Mouse (Mus musculus) G1E (cell line): ENCODE measurements around the gene Kcnma1.

Experiments used
- CTCF ChIP-seq: IDR thresholded peaks from 2 replicates; pipeline ENCODE4 v1.5.1; 2012; ENCODE audit warnings: low read depth, low read length, inconsistent platforms, mixed read lengths
- GATA1 ChIP-seq: IDR thresholded peaks from 2 replicates; pipeline ENCODE4 v1.6.1; 2012; ENCODE audit warnings: borderline replicate concordance, low read length, inconsistent platforms, mixed read lengths
- GATA2 ChIP-seq: IDR thresholded peaks from 2 replicates; pipeline ENCODE4 v1.6.1; 2012; ENCODE audit warnings: low read depth, low read length, inconsistent platforms, borderline replicate concordance
- POLR2AphosphoS5 ChIP-seq: IDR thresholded peaks from 2 replicates; pipeline ENCODE4 v1.6.1; 2012; ENCODE audit warnings: low read depth, low read length, inconsistent platforms; ENCODE audit not compliant: insufficient replicate concordance
- TAL1 ChIP-seq: conservative IDR thresholded peaks from 2 replicates; pipeline ENCODE4 v1.6.1; 2012; ENCODE audit warnings: low read depth, low read length, inconsistent platforms, mixed read lengths

DNA sequence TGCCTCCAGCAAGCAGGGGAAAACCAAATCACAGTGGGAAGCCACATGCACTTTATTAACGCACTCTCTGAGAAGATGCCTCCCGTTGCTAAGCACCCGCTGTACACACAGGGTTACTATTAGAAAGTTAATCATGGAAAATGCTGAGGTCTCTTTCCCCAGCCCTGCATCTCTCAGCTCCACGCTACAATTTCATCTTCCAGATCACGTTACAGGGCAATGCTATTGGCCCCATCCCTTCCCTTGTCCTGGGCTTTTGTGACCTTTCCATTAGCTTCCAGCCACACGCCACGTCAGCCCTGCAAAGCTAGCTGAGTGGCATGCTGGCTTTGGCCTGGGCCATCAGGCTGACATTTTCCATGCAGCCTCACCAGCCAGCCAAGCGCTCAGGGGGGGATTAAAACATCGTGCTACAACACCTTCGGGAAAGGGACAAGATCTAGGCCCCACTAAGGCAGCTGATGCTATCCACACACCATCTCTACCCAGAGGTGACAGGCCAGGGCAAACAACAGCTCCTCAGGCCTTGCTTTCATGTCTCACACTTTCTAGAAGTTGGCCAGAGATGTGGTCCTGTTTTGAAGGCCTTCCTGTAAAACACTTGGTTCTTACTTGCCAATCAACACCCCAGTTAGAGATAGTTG is 111.5 kb downstream of the Kcnma1 start:
- no peak for TF ChIP-seq CTCF
- no peak for TF ChIP-seq GATA1
- TF ChIP-seq POLR2AphosphoS5 = no peak
- TF ChIP-seq TAL1 = no peak
- no peak for TF ChIP-seq GATA2
